Mouse (Mus musculus): ENCODE measurements at regions not wholly inside any gene's neighbourhood (a gene's known extent, or its start where the extent isn't known, plus 50 kb on each side); places are given as distances from the start of the nearest gene placed in this dataset.
"Not testable (repeated sequence)": the region's sequence is repeated elsewhere in the genome, so short reads cannot be mapped to it uniquely, and the experiment has no call there.

DNA sequence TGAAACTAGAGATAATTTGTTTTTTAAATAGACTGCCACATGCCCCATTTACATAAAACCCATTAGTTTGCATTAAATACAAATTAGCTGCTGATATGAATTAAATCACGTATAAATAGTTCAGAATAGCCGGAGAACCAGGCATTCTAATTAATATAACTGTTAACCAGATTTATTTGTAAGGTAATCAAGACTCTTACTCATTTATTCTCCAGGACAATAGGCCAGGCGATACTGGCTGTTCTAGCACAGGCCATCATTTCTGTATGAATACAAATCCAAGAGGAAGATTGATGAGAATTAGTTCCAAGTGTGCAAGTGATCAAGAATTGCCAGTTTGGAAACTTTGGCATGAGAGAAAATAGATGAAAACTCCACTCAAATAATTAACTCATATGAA, 746.1 kb downstream of the Efna5 start:
- ATAC-seq (ENCODE audit: low FRiP score): no peak
- no peak overlapping the region for H3K4me2 ChIP-seq
- no peaks in the 10 kb centered on the region for H3K27me3 ChIP-seq
- no peak overlapping the region for H3K27ac ChIP-seq
- no peaks in the 10 kb centered on the region for H3K9me3 ChIP-seq
- no peak overlapping the region for H3K9ac ChIP-seq
- no peak overlapping the region for H3K4me3 ChIP-seq (replicated peaks)
- no peaks in the 10 kb centered on the region for H3K4me1 ChIP-seq
- WGBS: 42% methylated on average over 3 of the region's 3 CpGs
- H3K36me3 ChIP-seq (replicated peaks): no peaks in the 10 kb centered on the region

- H3K4me2 ChIP-seq; H3K4me3 ChIP-seq (replicated peaks); H3K4me1 ChIP-seq; H3K36me3 ChIP-seq (replicated peaks); ATAC-seq (ENCODE audit: low FRiP score); H3K9ac ChIP-seq; H3K9me3 ChIP-seq; H3K27me3 ChIP-seq; H3K27ac ChIP-seq: not testable (repeated sequence)
- 96% methylated on average over 3 of the region's 3 CpGs for WGBS
These were observed 769.4 kb downstream of the Efna5 start for GRCm38 (mm10) chr17:62111703-62112102.

GRCm38 (mm10) chr17:62109052-62109451, 772.1 kb downstream of the Efna5 start:
- Histone ChIP-seq H3K36me3 (replicated peaks) (no peaks in the 10 kb centered on the region), H3K9me3 (no peaks in the 10 kb centered on the region), H3K27me3 (no peaks in the 10 kb centered on the region), H3K27ac (no peak overlapping the region), H3K4me1 (no peaks in the 10 kb centered on the region), H3K4me2 (no peak overlapping the region), H3K4me3 (replicated peaks) (no peak overlapping the region), H3K9ac (no peak overlapping the region)
- no peak for ATAC-seq (ENCODE audit: low FRiP score)

DNA sequence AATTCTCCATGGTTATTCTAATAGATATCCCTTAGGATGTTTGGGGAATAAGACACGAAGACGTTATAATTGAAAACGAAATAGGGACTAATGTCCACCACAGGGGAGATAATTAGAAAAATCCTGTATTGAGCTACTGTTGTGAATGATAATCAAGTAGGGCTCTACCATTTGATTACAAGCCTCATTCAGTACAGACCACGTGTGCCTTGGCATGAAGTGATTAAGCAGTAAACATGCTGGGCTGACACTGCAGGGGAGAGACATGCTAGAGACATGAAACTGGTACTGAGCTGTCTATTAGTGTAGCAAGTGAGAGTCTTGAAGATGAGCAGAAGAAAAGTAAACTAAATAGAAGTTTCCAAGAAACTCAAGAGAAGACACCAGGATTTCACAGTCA, 797.8 kb downstream of the Efna5 start:
- Histone ChIP-seq H3K9ac (no peak overlapping the region), H3K9me3 (no peaks in the 10 kb centered on the region), H3K4me2 (no peak overlapping the region), H3K27me3 (no peaks in the 10 kb centered on the region), H3K4me3 (replicated peaks) (no peak overlapping the region), H3K27ac (no peak overlapping the region), H3K4me1 (no peaks in the 10 kb centered on the region), H3K36me3 (replicated peaks) (no peaks in the 10 kb centered on the region)
- ATAC-seq (ENCODE audit: low FRiP score): no peak
- WGBS: 54% methylated on average over 4 of the region's 4 CpGs

- Histone ChIP-seq H3K27ac (no peak overlapping the region), H3K9ac (no peak overlapping the region), H3K4me3 (replicated peaks) (no peak overlapping the region), H3K36me3 (replicated peaks) (no peaks in the 10 kb centered on the region), H3K4me2 (no peak overlapping the region), H3K27me3 (no peaks in the 10 kb centered on the region), H3K9me3 (no peaks in the 10 kb centered on the region), H3K4me1 (no peaks in the 10 kb centered on the region)
- 53% methylated on average over 7 of the region's 7 CpGs for WGBS
- 0 out of 2 replicates have a peak, but pooled peaks have one; percentile 23 for ATAC-seq (ENCODE audit: low FRiP score)
These were observed 803.5 kb downstream of the Efna5 start for GRCm38 (mm10) chr17:62077604-62078003.

- H3K4me3 ChIP-seq (replicated peaks): no peak overlapping the region
- 72% methylated on average over 1 of the region's 1 CpGs for WGBS
- no peaks in the 10 kb centered on the region for H3K4me1 ChIP-seq
- H3K4me2 ChIP-seq: no peak overlapping the region
- H3K36me3 ChIP-seq (replicated peaks): no peaks in the 10 kb centered on the region
- H3K9me3 ChIP-seq: no peaks in the 10 kb centered on the region
- no peak overlapping the region for H3K9ac ChIP-seq
- no peak overlapping the region for H3K27ac ChIP-seq
- H3K27me3 ChIP-seq: no peaks in the 10 kb centered on the region
- ATAC-seq (ENCODE audit: low FRiP score): no peak
These were observed 816.2 kb downstream of the Efna5 start for GRCm38 (mm10) chr17:62064939-62065338.

DNA sequence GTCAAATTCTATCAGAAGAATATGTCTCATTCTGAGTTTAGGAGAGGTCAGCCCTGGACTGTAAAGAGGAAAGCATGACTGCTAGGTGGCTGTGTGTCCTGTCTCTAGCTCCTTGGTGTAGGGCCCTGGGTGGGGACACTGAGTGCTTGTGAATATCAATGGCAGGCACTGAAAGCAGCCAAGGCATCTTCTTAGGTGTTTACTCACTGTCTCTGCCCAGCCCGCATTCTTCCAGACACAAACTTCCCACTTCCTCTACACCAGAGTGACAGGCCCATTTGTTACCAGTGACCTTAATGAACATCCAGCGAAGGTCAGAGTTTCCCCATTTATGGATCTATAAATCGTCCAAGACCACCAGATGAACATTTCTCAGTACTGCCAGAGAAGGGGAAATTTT, 823.1 kb downstream of the Efna5 start:
- Histone ChIP-seq H3K27ac (no peak overlapping the region), H3K9me3 (no peaks in the 10 kb centered on the region), H3K4me2 (no peak overlapping the region), H3K36me3 (replicated peaks) (no peaks in the 10 kb centered on the region), H3K4me1 (no peaks in the 10 kb centered on the region), H3K27me3 (no peaks in the 10 kb centered on the region), H3K9ac (no peak overlapping the region), H3K4me3 (replicated peaks) (no peak overlapping the region)
- no peak for ATAC-seq (ENCODE audit: low FRiP score)
- 72% methylated on average over 3 of the region's 3 CpGs for WGBS

DNA sequence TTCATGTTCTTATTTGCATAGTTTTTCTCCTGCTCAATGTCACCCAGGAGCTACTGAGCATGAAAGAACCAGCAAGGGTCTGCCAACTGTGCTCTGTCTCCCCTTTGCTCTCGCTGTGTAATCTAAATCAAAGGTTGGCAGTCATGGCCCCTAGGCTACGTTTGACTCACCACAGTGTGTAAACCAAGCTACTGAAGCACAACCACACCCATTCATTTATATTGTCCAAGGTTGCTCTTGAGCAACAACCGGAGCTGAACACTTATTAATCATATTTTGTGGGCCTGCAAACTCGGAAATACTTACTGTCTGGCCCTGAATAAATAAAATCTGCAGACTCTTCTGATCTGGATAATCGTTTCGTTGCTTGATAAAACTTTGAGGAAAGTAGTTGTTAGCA, 826.3 kb downstream of the Efna5 start:
- no peaks in the 10 kb centered on the region for H3K27me3 ChIP-seq
- no peaks in the 10 kb centered on the region for H3K36me3 ChIP-seq (replicated peaks)
- H3K4me3 ChIP-seq (replicated peaks): no peak overlapping the region
- ATAC-seq (ENCODE audit: low FRiP score): no peak
- no peak overlapping the region for H3K4me2 ChIP-seq
- no peaks in the 10 kb centered on the region for H3K4me1 ChIP-seq
- no peaks in the 10 kb centered on the region for H3K9me3 ChIP-seq
- 70% methylated on average over 6 of the region's 6 CpGs for WGBS
- no peak overlapping the region for H3K27ac ChIP-seq
- no peak overlapping the region for H3K9ac ChIP-seq

DNA sequence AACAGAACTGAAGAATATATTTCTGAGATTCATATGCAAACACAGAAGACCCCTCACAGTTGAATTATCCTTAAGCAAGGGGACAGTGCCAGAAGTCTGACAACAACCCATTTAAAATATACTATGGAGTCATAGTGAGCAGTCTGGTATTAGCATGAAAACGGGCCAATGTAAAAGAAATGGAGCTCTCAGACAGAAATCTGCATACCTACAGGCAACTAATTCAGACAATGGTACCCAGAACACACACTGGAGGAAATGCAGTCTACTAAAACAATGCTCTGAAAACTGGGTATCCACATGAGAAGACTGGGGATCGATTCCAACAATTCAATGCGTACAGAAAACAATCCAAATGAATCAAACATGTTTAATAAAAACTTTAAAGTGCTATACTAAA, 832.1 kb downstream of the Efna5 start:
- no peaks in the 10 kb centered on the region for H3K36me3 ChIP-seq (replicated peaks)
- ATAC-seq (ENCODE audit: low FRiP score): no peak
- no peaks in the 10 kb centered on the region for H3K9me3 ChIP-seq
- no peaks in the 10 kb centered on the region for H3K27me3 ChIP-seq
- 79% methylated on average over 3 of the region's 3 CpGs for WGBS
- no peak overlapping the region for H3K9ac ChIP-seq
- no peak overlapping the region for H3K4me3 ChIP-seq (replicated peaks)
- H3K4me1 ChIP-seq: no peaks in the 10 kb centered on the region
- no peak overlapping the region for H3K27ac ChIP-seq
- H3K4me2 ChIP-seq: no peak overlapping the region

DNA sequence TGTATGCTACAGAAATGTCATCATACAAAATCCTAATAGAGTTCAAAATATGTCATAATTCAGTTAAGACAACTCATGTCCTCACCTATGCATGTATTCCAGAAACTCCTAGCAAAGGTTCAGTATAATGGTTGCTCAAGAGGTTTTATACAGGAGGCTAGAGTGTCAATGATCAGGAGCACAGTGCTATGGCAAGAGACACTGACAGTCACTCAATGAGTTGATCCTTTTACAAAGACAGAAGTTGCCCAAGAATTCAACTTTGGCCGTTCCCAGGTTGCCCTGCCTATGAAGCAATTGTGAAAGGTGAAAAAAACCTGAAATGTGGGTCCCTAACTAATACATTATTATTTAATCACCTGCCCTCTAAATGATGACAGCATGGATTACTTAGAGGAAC, 850.5 kb downstream of the Efna5 start:
- H3K9me3 ChIP-seq: no peaks in the 10 kb centered on the region
- H3K27ac ChIP-seq: no peak overlapping the region
- no peak for ATAC-seq (ENCODE audit: low FRiP score)
- no peak overlapping the region for H3K9ac ChIP-seq
- no peak overlapping the region for H3K4me2 ChIP-seq
- no peaks in the 10 kb centered on the region for H3K4me1 ChIP-seq
- no peak overlapping the region for H3K4me3 ChIP-seq (replicated peaks)
- 81% methylated on average over 1 of the region's 1 CpGs for WGBS
- no peaks in the 10 kb centered on the region for H3K27me3 ChIP-seq
- no peaks in the 10 kb centered on the region for H3K36me3 ChIP-seq (replicated peaks)

Data from forebrain, embryonic 12.5 days (tissue).